ENCODE assay signal across 8 mouse cellular contexts in genomic region chr15:80950055-80950454, GRCm38 (mm10). TPM values are rescaled to one million over a fixed set of nuclear protein-coding genes. Genes with fewer than 3 reads are reported as not detected.
DNase-seq lines count a peak whose midpoint lies in the region; ATAC-seq and TF ChIP-seq lines count a peak whose summit lies in the region.

No protein-coding gene starts in this region.

- 95% methylated on average over 7 of the region's 7 CpGs for WGBS in kidney, embryonic 14.5 days
- 69% methylated on average over 7 of the region's 7 CpGs for WGBS in liver, embryonic 12.5 days (ENCODE audit: insufficient replicate concordance)

- no peak overlapping the region for H3K27ac ChIP-seq in kidney, embryonic 14.5 days (ENCODE audit: low read depth, low read length)
- H3K27ac ChIP-seq in ES-E14 (ENCODE audit: insufficient read depth, low read depth, low read length, poor library complexity, severe bottlenecking), result no peak overlapping the region
- no peak overlapping the region for H3K27ac ChIP-seq in brown adipose tissue, adult 24 weeks (replicated peaks; ENCODE audit: low read depth, low read length)
- H3K27ac ChIP-seq in liver, embryonic 12.5 days, result no peak overlapping the region

- peak overlapping the region; percentile 78 for H3K4me2 ChIP-seq in kidney, embryonic 14.5 days (replicated peaks; ENCODE audit: low read depth, low read length)
- H3K4me2 ChIP-seq in liver, embryonic 12.5 days, result peak overlapping the region; percentile 81

- DNase-seq in kidney, postnatal 10 days, result no peak
- no peak for DNase-seq in ES-E14 (ENCODE audit: low read depth, low spot score)
- DNase-seq in embryo, embryonic 10 days (ENCODE audit: low spot score), result no peak
- DNase-seq in testis, postnatal 14 days (ENCODE audit: low spot score), result no peak

- peaks cover 14% of the 10 kb centered on the region for H3K4me1 ChIP-seq in kidney, embryonic 14.5 days (ENCODE audit: control insufficient read depth, insufficient read depth, low read length)
- H3K4me1 ChIP-seq in ES-E14 (ENCODE audit: control insufficient read depth in 2 of 2, insufficient read depth in 2 of 2, low read length in 2 of 2, poor library complexity in 1 of 2), result peaks cover 0 to 4% of the 10 kb centered on the region in 2 experiments; a peak in 2 of 4 replicates
- H3K4me1 ChIP-seq in brown adipose tissue, adult 24 weeks (ENCODE audit: control insufficient read depth, insufficient read depth, insufficient read length, low read length), result peaks cover 5% of the 10 kb centered on the region
- H3K4me1 ChIP-seq in liver, embryonic 12.5 days, result peaks cover 30% of the 10 kb centered on the region

- in situ Hi-C loops in ES-E14 (cut with MboI; ENCODE audit: low sequenced_read_pairs in 2 of 2, unreplicated experiment in 2 of 2), result no loop called here

- H3K4me3 ChIP-seq in kidney, embryonic 14.5 days (ENCODE audit: low read length), result no peak overlapping the region
- peak overlapping the region; percentile 81 to 90; a peak in 3 of 4 replicates for H3K4me3 ChIP-seq in ES-E14 (ENCODE audit: insufficient read depth in 1 of 2, low read depth in 1 of 2, low read length in 2 of 2, poor library complexity in 1 of 2, severe bottlenecking in 1 of 2)
- 0 out of 2 replicates have a peak overlapping the region, but pooled peaks have one; percentile 70 for H3K4me3 ChIP-seq in brown adipose tissue, adult 24 weeks (ENCODE audit: insufficient read depth, low read depth, low read length)
- peak overlapping the region; percentile 87 for H3K4me3 ChIP-seq in liver, embryonic 12.5 days

- H3K9me3 ChIP-seq in kidney, embryonic 14.5 days (ENCODE audit: control insufficient read depth, low read length), result no peaks in the 10 kb centered on the region
- no peaks in the 10 kb centered on the region for H3K9me3 ChIP-seq in ES-E14 (ENCODE audit: control insufficient read depth, insufficient read depth, low read depth, low read length)
- no peaks in the 10 kb centered on the region for H3K9me3 ChIP-seq in liver, embryonic 12.5 days (replicated peaks)

- no peaks in the 10 kb centered on the region for H3K27me3 ChIP-seq in kidney, embryonic 14.5 days (ENCODE audit: control insufficient read depth, insufficient read depth, low read length)
- H3K27me3 ChIP-seq in liver, embryonic 12.5 days (replicated peaks), result no peaks in the 10 kb centered on the region

- no peak for ATAC-seq in kidney, embryonic 14.5 days (ENCODE audit: low FRiP score, low TSS enrichment)
- ATAC-seq in liver, embryonic 12.5 days, result no peak
- no peak for ATAC-seq in inflammation-experienced regulatory T-cells, adult 6 months

- no peak overlapping the region for H3K9ac ChIP-seq in kidney, embryonic 14.5 days (ENCODE audit: low read depth, low read length)
- peak overlapping the region; percentile 64; the same call in 1 of the 2 replicates for H3K9ac ChIP-seq in ES-E14 (ENCODE audit: insufficient read depth, low read depth, low read length, poor library complexity, severe bottlenecking)
- H3K9ac ChIP-seq in liver, embryonic 12.5 days, result peak overlapping the region; percentile 83

- peaks cover 35% of the 10 kb centered on the region for H3K36me3 ChIP-seq in kidney, embryonic 14.5 days (ENCODE audit: control insufficient read depth, insufficient read depth, low read length)
- H3K36me3 ChIP-seq in ES-E14 (ENCODE audit: control insufficient read depth, insufficient read depth, low read length, poor library complexity, severe bottlenecking), result peaks cover 29% of the 10 kb centered on the region
- H3K36me3 ChIP-seq in liver, embryonic 12.5 days, result peaks cover 48% of the 10 kb centered on the region

TF ChIP-seq in ES-E14, 5 proteins besides CTCF, POLR2A, EP300 and RAD21:
- TF ChIP-seq HCFC1 (IDR thresholded peaks at IDR 0.05; ENCODE audit: borderline replicate concordance, insufficient read depth, low read length) (no peak), MAFK (IDR thresholded peaks at IDR 0.05; ENCODE audit: insufficient read depth, low read depth, low read length) (no peak), CHD2 (IDR thresholded peaks at IDR 0.05; ENCODE audit: low read depth, low read length) (no peak), ZC3H11A (IDR thresholded peaks at IDR 0.05; ENCODE audit: borderline replicate concordance, low read depth, low read length) (no peak), ZNF384 (IDR thresholded peaks at IDR 0.05; ENCODE audit: low read depth, low read length) (no peak)

RNA-seq across cellular contexts. Expression of gene Adsl, which starts 1.8 kb away (rescaled TPM):
- 141 and 197 TPM in 2 replicates for polyA plus RNA-seq in kidney, embryonic 14.5 days (2014; fragmentation: Nextera tagmentation; extraction: Ambion mirVana)
- 124 and 166 TPM in 2 replicates for total RNA-seq in ES-E14 (2012; rRNA removed)
- polyA plus RNA-seq in brown adipose tissue, adult 24 weeks (2012; ENCODE audit: insufficient read depth, insufficient read length, missing spikeins), result 31.1 and 43.6 TPM in 2 replicates
- 171 and 181 TPM in 2 replicates for polyA plus RNA-seq in liver, embryonic 12.5 days (2016; fragmentation: Nextera tagmentation; extraction: Ambion mirVana)
- 100 to 1,000 TPM; 104 to 125 (median 125) TPM for polyA plus RNA-seq in inflammation-experienced regulatory T-cells, adult 6 months (2017; shearing (Covaris generic))

RNA-seq across cellular contexts. Expression of gene Sgsm3, which starts 27.5 kb away (rescaled TPM):
- polyA plus RNA-seq in kidney, embryonic 14.5 days (2014; fragmentation: Nextera tagmentation; extraction: Ambion mirVana), result 17.2 and 17.7 TPM in 2 replicates
- 51.6 and 71.9 TPM in 2 replicates for total RNA-seq in ES-E14 (2012; rRNA removed)
- polyA plus RNA-seq in brown adipose tissue, adult 24 weeks (2012; ENCODE audit: insufficient read depth, insufficient read length, missing spikeins), result 5.5 and 5.9 TPM in 2 replicates
- polyA plus RNA-seq in liver, embryonic 12.5 days (2016; fragmentation: Nextera tagmentation; extraction: Ambion mirVana), result 17.6 and 18.1 TPM in 2 replicates
- polyA plus RNA-seq in inflammation-experienced regulatory T-cells, adult 6 months (2017; shearing (Covaris generic)), result 1 to 10 TPM; 3.1 to 4.5 (median 3.5) TPM
